Mouse (Mus musculus): ENCODE data around the gene Acp4. TPM values are rescaled to one million over a fixed set of nuclear protein-coding genes. Genes with fewer than 3 reads are reported as not detected.
"Not testable (repeated sequence)": the region's sequence is repeated elsewhere in the genome, so short reads cannot be mapped to it uniquely, and the experiment has no call there.

Acp4 gene
- polyA plus RNA-seq, 1 experiment = not detected

- peak; percentile 58 for DNase-seq (ENCODE audit: low read depth)
Observed at GRCm38 (mm10) chr7:44262791-44263643, 5.8 kb upstream of the Acp4 start.

- no peak for DNase-seq (ENCODE audit: low read depth)
Observed at GRCm38 (mm10) chr7:44261147-44261546, 4.0 kb upstream of the Acp4 start, which contains the start of gene Gm15517. Gm15517 (plus strand) TSS chr7:44261447.

- no peak for DNase-seq (ENCODE audit: low read depth)
Observed at GRCm38 (mm10) chr7:44260410-44260809, 3.2 kb upstream of the Acp4 start.

- DNase-seq (ENCODE audit: low read depth) = no peak
Observed at GRCm38 (mm10) chr7:44254930-44255329, 2.2 kb downstream of the Acp4 start.

- no peak for DNase-seq (ENCODE audit: low read depth)
Observed at GRCm38 (mm10) chr7:44253023-44253616, 4.1 kb downstream of the Acp4 start.

GRCm38 (mm10) chr7:44250732-44251275, 6.4 kb downstream of the Acp4 start:
- DNase-seq (ENCODE audit: low read depth) = not testable (repeated sequence)

GRCm38 (mm10) chr7:44249248-44249647, 7.9 kb downstream of the Acp4 start:
- no peak for DNase-seq (ENCODE audit: low read depth)

GRCm38 (mm10) chr7:44247971-44248370, 9.2 kb downstream of the Acp4 start:
- no peak for DNase-seq (ENCODE audit: low read depth)

GRCm38 (mm10) chr7:44246984-44247470, 10.2 kb downstream of the Acp4 start:
- no peak for DNase-seq (ENCODE audit: low read depth)

GRCm38 (mm10) chr7:44246055-44246983, 10.9 kb downstream of the Acp4 start, which contains the start of the genes 1700028J19Rik and 2410002F23Rik:
1700028J19Rik (minus strand) TSS chr7:44246695.
2410002F23Rik (plus strand) TSS chr7:44246722.
- peak; percentile 45 for DNase-seq (ENCODE audit: low read depth)

- DNase-seq (ENCODE audit: low read depth) = no peak
Observed at GRCm38 (mm10) chr7:44244080-44244479, 13.1 kb downstream of the Acp4 start.

GRCm38 (mm10) chr7:44241163-44241562, 16.0 kb downstream of the Acp4 start:
- no peak for DNase-seq (ENCODE audit: low read depth)

GRCm38 (mm10) chr7:44240712-44241111, 16.5 kb downstream of the Acp4 start:
- no peak for DNase-seq (ENCODE audit: low read depth)

- DNase-seq (ENCODE audit: low read depth) = no peak
Observed at GRCm38 (mm10) chr7:44239913-44240312, 17.3 kb downstream of the Acp4 start.

- no peak for DNase-seq (ENCODE audit: low read depth)
Observed at GRCm38 (mm10) chr7:44235909-44236308, 21.3 kb downstream of the Acp4 start, which contains the start of gene Gm36864. Gm36864 (plus strand) TSS chr7:44236177.

GRCm38 (mm10) chr7:44225076-44225475, 32.1 kb downstream of the Acp4 start, which contains the start of gene Klk1:
Klk1 (plus strand) TSS chr7:44225360.
- no peak for DNase-seq (ENCODE audit: low read depth)

- not testable (repeated sequence) for DNase-seq (ENCODE audit: low read depth)
Observed at GRCm38 (mm10) chr7:44222335-44222734, 34.8 kb downstream of the Acp4 start.

GRCm38 (mm10) chr7:44221601-44222000, 35.6 kb downstream of the Acp4 start:
- not testable (repeated sequence) for DNase-seq (ENCODE audit: low read depth)

GRCm38 (mm10) chr7:44215645-44216044, 41.5 kb downstream of the Acp4 start, which contains the start of gene Klk1b5:
Klk1b5 (plus strand) TSS chr7:44215945.
- no peak for DNase-seq (ENCODE audit: low read depth)

- DNase-seq (ENCODE audit: low read depth) = no peak
Observed at GRCm38 (mm10) chr7:44208307-44208706, 48.9 kb downstream of the Acp4 start.

- DNase-seq (ENCODE audit: low read depth) = not testable (repeated sequence)
Observed at GRCm38 (mm10) chr7:44207135-44207534, 50.0 kb downstream of the Acp4 start, which contains the start of gene Klk1b4. Klk1b4 (plus strand) TSS chr7:44207435.

All from gonadal fat pad, adult 2 months (tissue).